Mouse (Mus musculus): Measurements from ENCODE around the gene Vmn1r36.
"Not testable (repeated sequence)": the region's sequence is repeated elsewhere in the genome, so short reads cannot be mapped to it uniquely, and the experiment has no call there.

Vmn1r36 gene

GRCm38 (mm10) chr6:66719068-66719467 is at the start of gene Vmn1r36:
Vmn1r36 (minus strand) TSS chr6:66719168.
- not testable (repeated sequence) for DNase-seq (ENCODE audit: low spot score in 2 of 2)

- not testable (repeated sequence) for DNase-seq (ENCODE audit: low spot score in 2 of 2)
Measured at GRCm38 (mm10) chr6:66729082-66729481, 10.1 kb upstream of the Vmn1r36 start, which contains the start of gene Vmn1r37. Vmn1r37 (plus strand) TSS chr6:66729382.

- DNase-seq (ENCODE audit: low spot score in 2 of 2) = no peak
Measured at GRCm38 (mm10) chr6:66713854-66714253, 5.1 kb downstream of the Vmn1r36 start.

- no peak for DNase-seq (ENCODE audit: low spot score in 2 of 2)
Measured at GRCm38 (mm10) chr6:66708901-66709300, 10.1 kb downstream of the Vmn1r36 start.

DNA sequence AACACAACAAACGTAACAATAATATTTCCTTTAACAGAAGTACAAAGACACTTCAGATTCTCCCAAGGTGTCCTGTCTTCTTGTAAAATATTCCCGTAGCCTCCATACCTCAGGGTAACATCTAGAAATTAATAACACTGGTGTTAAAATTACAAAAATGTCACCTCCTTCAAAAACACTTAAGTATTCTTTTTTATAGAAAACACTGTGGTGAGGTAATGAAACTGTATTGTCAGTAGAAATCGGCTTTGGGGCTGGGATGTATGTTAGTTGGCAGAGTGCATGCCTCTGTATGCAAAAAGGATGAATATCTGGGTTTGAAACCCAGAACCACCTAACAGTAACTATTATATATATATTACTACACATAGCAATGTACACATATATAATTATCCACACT is 33.2 kb downstream of the Vmn1r36 start, which contains the start of gene Vmn1r35:
Gene Vmn1r35 (minus strand): TSS at position 101 of the 400 bp plus-strand sequence.
- no peak for DNase-seq (ENCODE audit: low spot score in 2 of 2)

All from frontal cortex, postnatal 10 days (tissue).